Mouse (Mus musculus) G1E (cell line): Measurements from ENCODE around the gene Gcn1l1.

Source experiments
- CTCF ChIP-seq: IDR thresholded peaks from 2 replicates; pipeline ENCODE4 v1.5.1; 2012; ENCODE audit warnings: low read depth, low read length, inconsistent platforms, mixed read lengths
- GATA1 ChIP-seq: IDR thresholded peaks from 2 replicates; pipeline ENCODE4 v1.6.1; 2012; ENCODE audit warnings: borderline replicate concordance, low read length, inconsistent platforms, mixed read lengths

DNA sequence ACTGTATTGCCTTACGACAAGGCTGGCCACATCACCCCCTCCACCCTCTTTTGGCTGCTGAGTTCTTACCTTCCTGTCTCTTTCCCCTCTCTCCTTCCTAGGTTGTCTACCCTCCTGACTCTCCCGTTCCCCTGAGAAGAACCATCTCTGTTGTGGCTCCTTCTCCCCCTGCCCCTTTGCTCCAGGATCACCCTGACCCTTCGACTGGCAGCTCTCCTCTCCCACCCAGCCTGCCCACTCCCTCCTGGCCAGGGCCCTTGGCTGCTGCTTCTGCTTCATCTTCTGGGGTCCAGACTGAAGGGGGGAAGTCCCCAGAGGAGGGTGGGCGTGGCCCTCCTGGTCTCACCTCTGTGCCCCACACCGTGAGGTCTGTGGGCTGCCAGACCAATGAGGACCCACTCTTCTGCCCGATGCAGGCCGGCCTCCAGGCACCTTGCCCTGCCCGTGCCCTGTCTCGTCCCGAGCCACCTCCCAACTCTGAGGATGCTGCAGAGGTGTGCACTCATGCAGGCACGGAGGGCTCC lies 14.5 kb upstream of the Gcn1l1 start:
- TF ChIP-seq GATA1 (no peak), CTCF (no peak)
